Mouse (Mus musculus) liver, embryonic 13.5 days (tissue): ENCODE data around the gene Jmjd1c. TPM values are rescaled to one million over a fixed set of nuclear protein-coding genes. Genes with fewer than 3 reads are reported as not detected.

ENCODE experiments used
- ATAC-seq: fragments of 200-750 bp; cut with Nextera tagmentation; 2 replicates; pipeline ENCODE4 v1.8.0; 2017; ENCODE audit warnings: low read depth, mild to moderate bottlenecking, moderate number of reproducible peaks, moderate library complexity
- DNase-seq: peaks from one replicate; pipeline ENCODE4 v3.0.0; 2022
- H3K27ac ChIP-seq: fragments of 300-500 bp; sonication (generic); 2 replicates; pipeline ENCODE4 v1.5.1; 2015; ENCODE audit warnings: moderate library complexity, mild to moderate bottlenecking, inconsistent platforms
- H3K27me3 ChIP-seq: fragments of 300-500 bp; sonication (generic); 2 replicates; pipeline ENCODE4 v1.6.1; 2015; ENCODE audit warnings: mild to moderate bottlenecking, inconsistent platforms
- H3K36me3 ChIP-seq: fragments of 300-500 bp; sonication (generic); 2 replicates; pipeline ENCODE4 v1.6.1; 2015; ENCODE audit warnings: mild to moderate bottlenecking, inconsistent platforms
- H3K4me1 ChIP-seq: fragments of 300-500 bp; sonication (generic); replicated peaks from 2 replicates; pipeline ENCODE4 v1.6.1; 2015; ENCODE audit warnings: inconsistent platforms
- H3K4me2 ChIP-seq: fragments of 300-500 bp; sonication (generic); 2 replicates; pipeline ENCODE4 v1.6.1; 2015; ENCODE audit warnings: inconsistent platforms, mild to moderate bottlenecking, moderate library complexity
- H3K4me3 ChIP-seq: fragments of 300-500 bp; sonication (generic); replicated peaks from 2 replicates; pipeline ENCODE4 v1.5.1; 2015; ENCODE audit warnings: mild to moderate bottlenecking, inconsistent platforms
- H3K9ac ChIP-seq: fragments of 300-500 bp; sonication (generic); 2 replicates; pipeline ENCODE4 v1.6.1; 2015; ENCODE audit warnings: mild to moderate bottlenecking, inconsistent platforms
- H3K9me3 ChIP-seq: fragments of 300-500 bp; sonication (generic); replicated peaks from 2 replicates; pipeline ENCODE4 v1.6.1; 2016; ENCODE audit warnings: inconsistent platforms
- WGBS: fragments of 180-500 bp; shearing (Covaris S2); methylation state at CpG from one replicate; pipeline ENCODE4 v1.1.7; 2015; ENCODE audit not compliant: insufficient replicate concordance; 5-methylcytosine and 5-hydroxymethylcytosine counted together
- polyA plus RNA-seq: library from polyadenylated mRNA; unstranded; fragments of >200 nt; fragmentation: Nextera tagmentation; extraction: Ambion mirVana; gene quantifications from 2 replicates; pipeline ENCODE4 v1.2.1, GENCODE M21; 2015

Jmjd1c gene
- polyA plus RNA-seq, 1 experiment from 2014 or later: 10.4 TPM

GRCm38 (mm10) chr10:67184441-67185070 is 88.6 kb downstream of the Jmjd1c start:
- Histone ChIP-seq H3K27me3 (no peaks in the 10 kb centered on the region), H3K27ac (peak overlapping the region; percentile 58), H3K4me3 (no peak overlapping the region), H3K36me3 (no peaks in the 10 kb centered on the region), H3K4me1 (peaks cover 51% of the 10 kb centered on the region), H3K9me3 (no peaks in the 10 kb centered on the region), H3K4me2 (peak overlapping the region; percentile 18), H3K9ac (no peak overlapping the region)
- 31% methylated on average over 3 of the region's 3 CpGs for WGBS
- ATAC-seq: no peak
- DNase-seq: no peak

DNA sequence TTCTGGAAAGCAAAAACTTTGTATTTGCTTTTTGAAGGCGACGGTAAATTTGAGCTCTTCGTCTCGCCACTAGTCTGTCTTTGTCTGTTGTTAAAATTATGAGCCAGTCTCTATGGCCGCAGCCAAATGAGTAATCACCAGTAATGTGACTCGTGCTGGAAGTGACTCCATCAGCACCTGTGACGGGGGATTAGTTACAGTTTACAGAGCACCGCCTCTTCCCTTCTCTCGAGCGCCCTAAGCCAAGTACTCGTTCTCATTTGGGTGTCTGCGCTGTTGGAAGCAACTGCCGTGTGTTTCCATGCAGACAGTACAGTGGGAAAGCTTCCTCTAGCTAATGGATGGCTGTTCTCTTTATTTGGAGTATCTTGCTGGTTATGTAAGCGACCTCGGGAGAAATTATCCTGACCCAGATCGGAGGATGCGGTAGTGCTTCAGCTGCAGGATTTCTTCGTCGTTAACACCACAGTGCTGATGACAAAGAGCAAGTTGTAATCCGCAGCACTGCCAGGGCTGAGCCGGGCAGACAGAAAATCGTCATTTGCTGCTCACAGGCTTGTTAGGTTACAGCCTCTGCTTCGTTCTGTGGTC is 89.7 kb downstream of the Jmjd1c start:
- no peaks in the 10 kb centered on the region for H3K9me3 ChIP-seq
- WGBS: 0% methylated on average over 23 of the region's 23 CpGs
- peak overlapping the region; percentile 82 for H3K9ac ChIP-seq
- DNase-seq: peak; percentile 73
- H3K36me3 ChIP-seq: peaks cover 3% of the 10 kb centered on the region; the same call in 1 of the 2 replicates
- H3K4me2 ChIP-seq: peak overlapping the region; percentile 79
- peaks cover 50% of the 10 kb centered on the region for H3K4me1 ChIP-seq
- H3K27me3 ChIP-seq: no peaks in the 10 kb centered on the region
- H3K4me3 ChIP-seq: peak overlapping the region; percentile 71
- H3K27ac ChIP-seq: peak overlapping the region; percentile 95
- peak; percentile 92 for ATAC-seq

DNA sequence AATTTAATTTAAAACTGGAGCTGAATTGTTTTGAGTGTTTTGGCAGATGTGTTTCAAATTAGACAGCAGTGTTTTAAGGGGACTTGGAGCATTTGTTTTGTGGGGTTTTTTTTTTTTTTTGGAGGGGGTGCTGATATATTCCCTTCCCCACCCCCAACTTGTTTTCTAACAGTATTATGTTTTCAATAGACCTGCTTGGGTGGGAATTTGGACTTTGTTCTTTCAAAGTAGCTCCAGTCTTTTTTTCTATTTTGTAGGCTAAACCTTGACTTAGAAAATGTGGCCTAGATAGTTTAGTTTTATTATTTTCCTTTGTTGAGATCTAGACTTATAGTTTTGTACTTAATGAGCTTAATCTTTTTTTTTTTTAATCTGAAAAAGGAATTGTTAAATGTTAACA is 90.6 kb downstream of the Jmjd1c start:
- H3K36me3 ChIP-seq: peaks cover 3% of the 10 kb centered on the region; the same call in 1 of the 2 replicates
- H3K27ac ChIP-seq: peak overlapping the region; percentile 70
- no peaks in the 10 kb centered on the region for H3K9me3 ChIP-seq
- H3K4me3 ChIP-seq: peak overlapping the region; percentile 71
- H3K4me1 ChIP-seq: peaks cover 44% of the 10 kb centered on the region
- H3K4me2 ChIP-seq: peak overlapping the region; percentile 79
- peak overlapping the region; percentile 82 for H3K9ac ChIP-seq
- no peak for DNase-seq
- ATAC-seq: no peak
- H3K27me3 ChIP-seq: no peaks in the 10 kb centered on the region

DNA sequence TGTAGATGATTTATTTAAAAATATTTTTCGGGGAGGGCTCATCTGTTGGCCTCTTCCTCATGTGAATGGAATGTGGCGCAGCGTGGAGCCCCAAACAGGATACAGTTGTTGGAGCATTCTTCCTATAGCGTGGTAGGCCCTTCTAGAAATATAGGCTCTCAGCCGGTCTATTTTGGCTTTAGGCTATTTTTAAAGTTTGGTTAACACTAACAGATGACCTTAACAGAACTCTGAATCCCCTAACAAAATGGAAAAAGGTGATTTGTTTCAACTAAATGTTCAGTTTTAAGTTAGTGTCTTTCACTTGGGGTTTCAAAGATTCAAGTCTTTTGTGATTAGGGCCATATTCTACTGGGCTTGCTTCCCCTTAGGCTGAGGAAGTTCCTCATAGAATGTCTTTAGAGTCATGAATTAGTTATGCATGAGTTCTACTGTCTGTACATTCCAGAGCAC is 91.1 kb downstream of the Jmjd1c start:
- ATAC-seq (no peak), DNase-seq (no peak)
- peaks cover 39% of the 10 kb centered on the region for H3K4me1 ChIP-seq
- H3K36me3 ChIP-seq: peaks cover 3% of the 10 kb centered on the region; the same call in 1 of the 2 replicates
- no peaks in the 10 kb centered on the region for H3K9me3 ChIP-seq
- peak overlapping the region; percentile 70 for H3K27ac ChIP-seq
- peak overlapping the region; percentile 71 for H3K4me3 ChIP-seq
- 3% methylated on average over 5 of the region's 5 CpGs for WGBS
- H3K9ac ChIP-seq: peak overlapping the region; percentile 82
- peak overlapping the region; percentile 79 for H3K4me2 ChIP-seq
- H3K27me3 ChIP-seq: no peaks in the 10 kb centered on the region

DNA sequence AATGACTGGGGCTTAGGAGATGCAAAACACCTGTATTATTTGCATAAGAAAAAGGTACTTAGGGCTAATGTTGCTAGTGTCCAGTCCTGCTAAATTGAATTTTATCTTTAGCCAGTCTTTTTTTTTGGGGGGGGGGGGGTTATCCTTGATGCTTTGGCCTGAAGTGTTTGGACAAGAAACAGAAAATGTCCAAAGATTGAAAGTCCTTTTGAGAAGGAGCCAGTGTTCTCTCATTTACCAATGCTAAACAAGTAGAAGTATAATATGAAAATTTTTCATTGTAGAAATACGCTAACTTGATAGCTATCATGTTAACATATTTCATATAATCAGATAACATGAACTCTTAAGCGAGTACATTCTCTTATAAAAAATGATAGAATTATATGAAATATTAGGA is 92.0 kb downstream of the Jmjd1c start:
- H3K4me1 ChIP-seq: peaks cover 34% of the 10 kb centered on the region
- no peaks in the 10 kb centered on the region for H3K9me3 ChIP-seq
- H3K9ac ChIP-seq: peak overlapping the region; percentile 82
- DNase-seq: no peak
- no peak for ATAC-seq
- WGBS: 46% methylated on average over 2 of the region's 2 CpGs
- no peaks in the 10 kb centered on the region for H3K27me3 ChIP-seq
- H3K4me3 ChIP-seq: peak overlapping the region; percentile 71
- H3K4me2 ChIP-seq: peak overlapping the region; percentile 79
- peak overlapping the region; percentile 23; the same call in 1 of the 2 replicates for H3K27ac ChIP-seq
- peaks cover 10% of the 10 kb centered on the region for H3K36me3 ChIP-seq

DNA sequence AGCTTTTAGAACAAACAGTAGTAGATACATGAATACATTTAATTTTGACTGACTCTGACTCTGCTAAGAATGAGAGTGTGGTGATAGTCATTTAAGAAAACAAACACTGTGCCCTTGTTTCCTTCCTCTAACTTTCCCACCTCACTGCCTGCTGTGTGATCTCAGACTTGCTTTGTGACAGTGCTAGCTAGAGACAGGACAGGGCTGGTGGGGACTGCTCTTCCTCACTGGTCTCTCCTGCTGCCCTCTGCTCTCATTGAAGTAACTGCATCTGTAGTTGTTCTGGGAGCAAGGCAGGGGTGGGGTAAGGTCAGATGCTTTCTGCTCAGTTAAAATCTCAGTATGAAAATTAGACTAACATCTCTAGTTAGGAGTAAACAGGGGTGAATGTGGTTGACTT is 93.1 kb downstream of the Jmjd1c start:
- Histone ChIP-seq H3K4me2 (peak overlapping the region; percentile 35), H3K9me3 (no peaks in the 10 kb centered on the region), H3K9ac (peak overlapping the region; percentile 47), H3K27me3 (no peaks in the 10 kb centered on the region), H3K4me3 (peak overlapping the region; percentile 9; the same call in 1 of the 2 replicates), H3K27ac (peak overlapping the region; percentile 43; the same call in 1 of the 2 replicates), H3K4me1 (peaks cover 32% of the 10 kb centered on the region), H3K36me3 (peaks cover 11% of the 10 kb centered on the region)
- no peak for DNase-seq
- ATAC-seq: no peak

DNA sequence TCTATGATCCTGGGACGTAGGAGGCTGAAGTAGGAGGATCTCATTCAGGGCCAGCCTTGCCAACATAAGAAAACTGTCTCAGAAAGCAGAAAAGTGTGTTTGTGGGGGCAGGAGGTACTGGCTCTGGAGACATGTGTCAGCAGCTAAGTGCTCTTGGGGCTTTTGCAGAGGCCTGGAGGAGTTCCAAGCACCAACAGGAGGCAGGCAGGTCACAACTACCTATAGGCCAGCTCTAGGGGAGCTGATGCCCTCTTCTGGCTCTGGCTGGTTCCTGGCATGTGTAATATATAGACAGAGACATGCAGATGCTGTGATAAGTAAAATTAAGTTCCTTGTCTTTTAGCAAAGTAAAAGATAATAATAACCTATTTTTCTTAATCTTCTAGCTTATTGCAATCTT is 94.3 kb downstream of the Jmjd1c start:
- H3K36me3 ChIP-seq: peaks cover 16% of the 10 kb centered on the region
- H3K9me3 ChIP-seq: no peaks in the 10 kb centered on the region
- H3K27me3 ChIP-seq: no peaks in the 10 kb centered on the region
- no peak overlapping the region for H3K9ac ChIP-seq
- no peak for ATAC-seq
- peak overlapping the region; percentile 3; the same call in 1 of the 2 replicates for H3K27ac ChIP-seq
- no peak for DNase-seq
- WGBS: 79% methylated on average over 1 of the region's 1 CpGs
- no peak overlapping the region for H3K4me3 ChIP-seq
- peaks cover 31% of the 10 kb centered on the region for H3K4me1 ChIP-seq
- H3K4me2 ChIP-seq: no peak overlapping the region

- peaks cover 16% of the 10 kb centered on the region for H3K36me3 ChIP-seq
- H3K9me3 ChIP-seq: no peaks in the 10 kb centered on the region
- H3K9ac ChIP-seq: no peak overlapping the region
- no peak for ATAC-seq
- no peak overlapping the region for H3K4me3 ChIP-seq
- no peaks in the 10 kb centered on the region for H3K27me3 ChIP-seq
- H3K4me1 ChIP-seq: peaks cover 40% of the 10 kb centered on the region
- DNase-seq: no peak
- no peak overlapping the region for H3K4me2 ChIP-seq
- WGBS: 76% methylated on average over 3 of the region's 3 CpGs
- H3K27ac ChIP-seq: no peak overlapping the region
These were observed 96.4 kb downstream of the Jmjd1c start for GRCm38 (mm10) chr10:67192366-67192765.

DNA sequence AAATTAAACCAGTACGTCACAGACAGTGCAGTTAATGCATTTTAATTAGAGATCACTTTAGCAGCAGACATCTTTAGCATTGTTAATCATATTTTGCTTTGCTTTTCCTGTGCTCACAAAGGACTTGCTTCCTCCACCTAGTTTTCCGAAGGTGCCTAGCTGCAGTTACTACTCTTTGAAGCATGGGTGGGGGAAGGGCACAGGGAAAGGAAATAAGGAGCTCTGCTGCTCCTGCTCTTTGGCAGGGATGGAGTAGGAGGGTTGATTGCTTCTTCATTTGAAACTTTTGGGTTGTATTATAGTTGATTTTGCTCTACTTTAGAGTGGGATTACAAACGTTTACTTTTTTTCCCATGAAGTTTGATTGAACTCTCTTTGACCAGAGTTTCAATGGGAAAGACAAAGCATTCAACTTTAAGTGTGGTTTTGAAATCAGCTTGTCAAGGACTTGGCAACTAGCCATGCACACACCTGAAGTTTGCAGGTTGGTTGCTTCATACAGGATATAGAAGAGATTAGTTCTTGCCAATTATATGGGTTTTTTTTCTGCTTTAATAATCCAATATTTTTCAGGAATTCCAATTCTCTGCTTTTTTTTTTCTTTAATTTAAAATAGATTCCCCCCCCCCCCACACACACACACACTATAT is 97.2 kb downstream of the Jmjd1c start:
- WGBS: 67% methylated on average over 3 of the region's 3 CpGs
- no peaks in the 10 kb centered on the region for H3K9me3 ChIP-seq
- DNase-seq: no peak

GRCm38 (mm10) chr10:67194046-67194445 is 98.1 kb downstream of the Jmjd1c start:
- Histone ChIP-seq H3K27me3 (no peaks in the 10 kb centered on the region), H3K9me3 (no peaks in the 10 kb centered on the region)
- ATAC-seq: no peak

More for the DNA sequence above, 97.2 kb downstream of the Jmjd1c start:
- H3K9ac ChIP-seq: no peak overlapping the region
- H3K4me3 ChIP-seq: no peak overlapping the region
- peaks cover 34% of the 10 kb centered on the region for H3K4me1 ChIP-seq
- no peak overlapping the region for H3K4me2 ChIP-seq
- no peaks in the 10 kb centered on the region for H3K27me3 ChIP-seq
- no peak overlapping the region for H3K27ac ChIP-seq
- peaks cover 16% of the 10 kb centered on the region for H3K36me3 ChIP-seq
- no peak for ATAC-seq

GRCm38 (mm10) chr10:67195671-67196070 is 99.7 kb downstream of the Jmjd1c start:
- Histone ChIP-seq H3K9me3 (no peaks in the 10 kb centered on the region), H3K4me3 (no peak overlapping the region), H3K4me2 (no peak overlapping the region), H3K4me1 (peaks cover 30% of the 10 kb centered on the region), H3K36me3 (peaks cover 12% of the 10 kb centered on the region), H3K9ac (no peak overlapping the region), H3K27me3 (no peaks in the 10 kb centered on the region), H3K27ac (no peak overlapping the region)
- ATAC-seq: no peak
- 69% methylated on average over 1 of the region's 1 CpGs for WGBS
- no peak for DNase-seq

More at GRCm38 (mm10) chr10:67194046-67194445, 98.1 kb downstream of the Jmjd1c start:
- H3K9ac ChIP-seq: no peak overlapping the region
- no peak overlapping the region for H3K4me3 ChIP-seq
- peaks cover 30% of the 10 kb centered on the region for H3K4me1 ChIP-seq
- H3K27ac ChIP-seq: no peak overlapping the region
- 61% methylated on average over 3 of the region's 3 CpGs for WGBS
- DNase-seq: no peak
- no peak overlapping the region for H3K4me2 ChIP-seq
- peaks cover 16% of the 10 kb centered on the region for H3K36me3 ChIP-seq
